Mouse (Mus musculus): ENCODE results near the gene Slc48a1. TPM values are rescaled to one million over a fixed set of nuclear protein-coding genes. Genes with fewer than 3 reads are reported as not detected.

The Slc48a1 gene
- total RNA-seq (2021) = 100 to 1,000 TPM; 133 to 135 TPM
- long read RNA-seq, experiment 1, transcript Slc48a1-201 (3 exons, 2,536 nt) = major isoform, 134 of 187 reads
- long read RNA-seq, experiment 1, partial matches to known transcripts = 8 of 187 reads
- long read RNA-seq, experiment 1, other reads (novel, unspliced or antisense) = 45 of 187 reads
- long read RNA-seq, experiment 2, transcript Slc48a1-201 (3 exons, 2,536 nt) = major isoform, 255 of 313 reads
- long read RNA-seq, experiment 2, partial matches to known transcripts = 3 of 313 reads
- long read RNA-seq, experiment 2, other reads (novel, unspliced or antisense) = 55 of 313 reads

DNA sequence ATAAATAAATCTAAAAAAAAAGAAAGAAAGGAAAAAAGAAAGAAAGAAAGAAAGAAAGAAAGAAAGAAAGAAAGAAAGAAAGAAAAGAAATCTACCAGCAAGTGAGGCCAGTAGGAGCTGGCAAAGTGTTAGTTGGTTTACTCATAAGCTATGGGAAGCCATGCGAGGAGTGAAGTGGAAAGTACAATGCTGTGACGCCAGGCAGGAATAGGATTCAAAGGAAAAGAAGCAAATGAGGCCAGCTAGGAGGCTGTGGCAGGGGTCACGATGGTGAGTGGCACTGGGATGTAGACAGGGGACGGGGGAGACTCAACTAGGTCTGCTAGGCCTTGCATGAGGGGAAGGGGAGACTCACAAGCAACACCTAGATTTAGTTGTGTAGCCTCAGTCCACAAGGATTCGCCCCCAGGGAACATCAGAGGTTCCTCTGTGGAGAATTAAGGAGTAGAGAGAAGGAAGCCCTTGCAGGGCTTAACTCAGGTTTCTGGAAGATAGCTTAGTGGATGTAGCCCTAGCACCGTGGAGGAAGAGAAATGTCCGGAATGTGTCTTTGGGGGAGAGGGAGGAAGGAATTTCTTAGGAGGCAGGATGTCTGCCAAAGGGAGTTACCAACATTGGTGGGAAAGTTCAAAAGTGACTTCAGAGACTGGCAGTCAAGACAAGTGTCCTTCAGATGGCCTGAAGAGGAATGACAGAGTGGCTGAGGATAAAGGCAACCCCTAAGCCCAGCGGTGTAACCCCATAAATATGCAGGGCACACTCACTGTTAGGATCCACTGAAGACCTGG is at the start of gene Slc48a1:
Slc48a1 (plus strand) TSS at position 210 of the 788 bp plus-strand sequence.
- no peak for TF ChIP-seq CTCF (conservative IDR thresholded peaks at IDR 0.05)
- Histone ChIP-seq H3K27ac (no peak within 1 kb of the TSS), H3K4me3 (no peak within 1 kb of the TSS)
- DNase-seq (ENCODE audit: low spot score in 2 of 2) = no peak

DNA sequence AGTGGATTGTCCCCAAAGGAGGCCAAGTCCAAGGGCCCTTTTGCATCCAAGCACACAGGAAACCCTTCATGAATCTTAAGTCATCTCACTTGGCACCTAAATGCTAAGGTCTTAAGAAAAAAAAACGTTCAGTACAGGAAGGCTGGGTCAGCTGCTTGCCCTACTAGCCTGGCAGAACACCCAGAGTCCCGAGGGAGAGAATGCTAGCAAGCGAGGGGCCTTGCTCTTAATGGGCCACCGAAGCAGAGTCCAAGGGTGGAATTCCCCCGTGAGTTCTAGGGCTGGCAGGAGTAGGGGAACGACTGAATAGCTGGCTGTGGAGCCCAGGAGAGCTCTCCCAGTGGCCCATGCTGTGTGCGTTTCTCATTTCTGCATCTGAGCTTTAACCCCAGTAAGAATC is 49.5 kb upstream of the Slc48a1 start:
- no peak overlapping the region for H3K4me3 ChIP-seq
- H3K27ac ChIP-seq = peak overlapping the region; percentile 80
- TF ChIP-seq CTCF (conservative IDR thresholded peaks at IDR 0.05) = no peak
- peak; percentile 39 to 66 for DNase-seq (ENCODE audit: low spot score in 2 of 2)

DNA sequence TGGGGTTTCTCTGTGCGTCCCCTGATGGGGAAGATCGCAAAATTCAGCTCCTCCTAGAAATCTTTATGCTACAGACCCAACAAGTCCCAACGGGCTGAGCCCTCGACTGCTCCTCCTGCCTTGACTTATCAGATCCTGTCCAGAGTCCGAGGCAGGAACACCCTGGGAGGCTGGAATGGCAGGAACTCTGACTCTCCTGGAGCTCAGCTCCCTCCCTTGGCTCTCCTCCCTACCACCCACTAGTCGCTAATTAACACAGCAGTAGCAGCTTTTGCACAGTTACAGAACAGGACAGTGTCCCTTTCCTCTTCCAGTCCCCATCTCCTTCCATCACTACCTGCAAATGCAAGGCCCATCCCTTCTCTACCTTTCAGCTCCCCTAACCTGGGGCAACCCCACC is 48.0 kb upstream of the Slc48a1 start:
- TF ChIP-seq CTCF (conservative IDR thresholded peaks at IDR 0.05) = no peak
- no peak overlapping the region for H3K4me3 ChIP-seq
- H3K27ac ChIP-seq = peak overlapping the region; percentile 80
- no peak for DNase-seq (ENCODE audit: low spot score in 2 of 2)

DNA sequence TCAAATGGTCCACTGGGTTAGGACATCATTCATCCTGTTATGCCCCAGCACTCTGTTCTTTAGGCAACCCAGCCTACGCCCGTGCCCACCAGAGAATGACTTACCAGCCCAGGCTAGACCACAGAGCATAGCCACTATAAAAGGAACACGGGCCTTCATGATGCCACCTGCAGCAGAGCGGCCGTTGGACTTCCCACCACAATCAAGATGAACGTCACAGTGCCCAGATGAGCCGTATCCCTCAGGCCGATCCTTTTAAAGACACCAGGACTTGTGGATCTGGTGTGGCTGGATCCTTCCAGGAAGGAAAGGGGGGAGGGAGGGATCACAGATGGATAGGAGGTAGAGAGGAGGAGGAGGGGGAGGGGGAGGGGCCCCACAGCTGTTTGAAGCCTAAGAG is 47.2 kb upstream of the Slc48a1 start, which contains the start of gene Endou:
Endou (minus strand) TSS at position 229 of the 400 bp plus-strand sequence.
- peak within 1 kb of the TSS; percentile 80 for H3K27ac ChIP-seq
- no peak for TF ChIP-seq CTCF (conservative IDR thresholded peaks at IDR 0.05)
- no peak within 1 kb of the TSS for H3K4me3 ChIP-seq
- no peak for DNase-seq (ENCODE audit: low spot score in 2 of 2)

DNA sequence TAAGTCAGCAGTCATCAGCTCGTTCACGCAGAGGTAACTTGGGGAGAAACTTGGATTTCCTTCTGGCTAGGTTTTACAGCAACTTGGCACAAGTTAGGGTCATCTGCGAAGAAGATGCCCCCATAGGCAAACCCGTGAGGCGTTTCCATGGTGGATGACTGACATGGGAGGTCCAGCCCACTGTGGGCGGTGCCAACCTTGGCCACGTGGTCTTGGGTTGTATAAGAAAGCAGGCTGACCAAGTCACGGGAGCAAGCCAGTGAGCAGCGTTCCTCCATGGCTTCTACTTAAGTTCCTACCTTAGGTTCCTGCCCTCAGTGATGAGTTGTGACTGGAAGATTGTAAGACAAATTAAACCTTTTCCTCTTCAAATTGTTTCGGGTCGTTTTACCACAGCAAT is 46.3 kb upstream of the Slc48a1 start:
- Histone ChIP-seq H3K4me3 (no peak overlapping the region), H3K27ac (no peak overlapping the region)
- DNase-seq (ENCODE audit: low spot score in 2 of 2) = no peak
- no peak for TF ChIP-seq CTCF (conservative IDR thresholded peaks at IDR 0.05)

DNA sequence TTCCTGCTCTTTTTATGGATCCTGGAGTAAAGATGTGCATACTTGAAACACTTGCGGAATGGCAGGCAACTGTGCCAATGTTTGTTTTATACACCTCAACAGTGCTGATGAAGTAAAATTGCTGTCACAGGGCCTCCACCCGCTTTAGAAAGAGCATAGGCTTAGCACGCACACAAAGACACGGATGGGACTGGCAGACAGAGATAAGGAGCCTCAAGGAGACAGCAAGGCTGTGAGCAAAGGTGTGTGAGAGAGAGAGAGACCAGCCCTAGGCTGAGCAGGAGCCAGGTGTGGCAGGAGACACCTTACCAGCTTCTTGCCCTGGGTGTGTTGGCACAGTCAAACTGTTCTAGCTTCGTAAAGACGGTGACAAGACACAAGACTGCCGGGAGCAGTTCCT is 39.4 kb upstream of the Slc48a1 start:
- no peak for DNase-seq (ENCODE audit: low spot score in 2 of 2)
- Histone ChIP-seq H3K4me3 (no peak overlapping the region), H3K27ac (no peak overlapping the region)
- TF ChIP-seq CTCF (conservative IDR thresholded peaks at IDR 0.05) = no peak

DNA sequence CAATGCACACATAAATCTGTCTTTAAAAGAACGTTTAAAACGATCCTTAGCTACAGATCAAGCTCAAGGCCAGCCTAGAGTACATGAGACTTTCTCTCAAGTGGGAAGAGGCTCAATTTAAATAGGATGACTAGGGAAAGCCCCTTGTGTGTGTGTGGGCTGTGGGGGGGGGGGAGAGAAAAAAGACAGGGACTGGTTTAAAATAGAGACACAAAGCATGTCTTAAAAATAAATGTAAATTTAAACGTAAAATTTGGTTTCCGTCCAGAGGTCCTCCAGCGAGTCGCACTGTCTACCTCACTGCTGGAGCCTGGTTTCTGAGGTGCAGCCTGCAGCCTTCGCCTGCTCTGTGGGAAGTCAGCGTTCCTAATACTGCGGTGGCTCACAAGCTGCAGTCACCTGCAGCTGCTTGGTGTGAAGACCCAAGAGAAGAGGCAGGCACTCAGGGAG is 38.0 kb upstream of the Slc48a1 start:
- no peak overlapping the region for H3K4me3 ChIP-seq
- peak overlapping the region; percentile 36; the same call in 1 of the 2 replicates for H3K27ac ChIP-seq
- DNase-seq (ENCODE audit: low spot score in 2 of 2) = no peak
- no peak for TF ChIP-seq CTCF (conservative IDR thresholded peaks at IDR 0.05)

DNA sequence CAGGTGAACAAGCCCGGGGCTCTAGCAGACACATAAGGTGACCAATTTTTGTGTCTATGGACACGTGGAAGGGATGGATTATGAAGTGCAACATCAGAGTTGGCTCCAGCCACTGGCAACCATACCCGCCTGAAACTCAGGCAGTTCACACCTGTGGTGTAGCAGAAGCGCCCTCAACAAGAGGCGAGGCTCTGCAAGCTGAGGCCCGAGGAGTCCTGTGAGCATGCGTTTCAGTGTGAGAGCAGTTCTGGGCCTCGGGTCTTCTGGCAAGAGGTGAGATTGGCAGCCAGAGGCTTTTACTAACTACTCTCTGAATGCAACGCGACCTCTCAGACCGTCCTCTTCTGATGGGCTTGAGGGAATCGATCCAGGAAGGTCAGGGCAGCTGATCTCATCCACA is 36.7 kb upstream of the Slc48a1 start:
- no peak for DNase-seq (ENCODE audit: low spot score in 2 of 2)
- Histone ChIP-seq H3K27ac (peak overlapping the region; percentile 11; the same call in 1 of the 2 replicates), H3K4me3 (no peak overlapping the region)
- TF ChIP-seq CTCF (conservative IDR thresholded peaks at IDR 0.05) = no peak

DNA sequence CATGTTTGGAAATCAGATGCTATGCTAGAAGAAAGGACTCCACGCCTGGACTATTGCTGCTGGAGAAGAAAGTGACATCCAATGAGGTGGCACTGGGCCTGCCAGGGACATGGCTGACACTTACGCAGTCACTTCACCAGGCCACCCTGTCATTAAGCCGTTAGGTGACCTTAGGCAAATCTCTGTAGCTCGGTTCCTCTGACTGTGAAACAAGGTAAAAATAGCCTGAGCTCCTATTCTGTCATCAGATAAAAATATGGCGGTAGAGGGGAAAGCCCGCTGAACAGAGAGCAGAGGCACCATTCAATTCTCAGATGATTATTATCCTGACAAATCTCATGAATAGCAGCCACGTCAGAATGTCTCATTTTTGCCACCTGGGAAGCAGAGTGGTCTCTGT is 36.2 kb upstream of the Slc48a1 start:
- TF ChIP-seq CTCF (conservative IDR thresholded peaks at IDR 0.05) = no peak
- Histone ChIP-seq H3K27ac (peak overlapping the region; percentile 11; the same call in 1 of the 2 replicates), H3K4me3 (no peak overlapping the region)
- DNase-seq (ENCODE audit: low spot score in 2 of 2) = no peak

DNA sequence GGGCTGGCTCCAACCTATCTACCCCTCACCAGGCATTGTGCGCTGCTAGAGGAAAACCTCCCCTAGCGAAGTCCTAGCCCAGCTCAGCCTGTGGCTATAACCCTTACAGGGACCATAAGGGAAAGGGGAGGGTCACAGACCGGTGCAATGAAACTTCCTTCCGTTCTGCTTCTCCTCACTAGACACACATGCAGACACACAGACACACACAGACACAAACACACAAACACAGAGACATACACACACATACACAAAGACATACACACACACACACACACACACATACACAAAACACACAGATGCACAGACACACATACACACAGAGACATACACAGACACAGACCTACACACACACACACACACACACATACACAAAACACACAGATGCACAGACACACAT is 35.7 kb upstream of the Slc48a1 start:
- TF ChIP-seq CTCF (conservative IDR thresholded peaks at IDR 0.05) = no peak
- H3K27ac ChIP-seq = peak overlapping the region; percentile 11; the same call in 1 of the 2 replicates
- no peak overlapping the region for H3K4me3 ChIP-seq
- DNase-seq (ENCODE audit: low spot score in 2 of 2) = no peak

DNA sequence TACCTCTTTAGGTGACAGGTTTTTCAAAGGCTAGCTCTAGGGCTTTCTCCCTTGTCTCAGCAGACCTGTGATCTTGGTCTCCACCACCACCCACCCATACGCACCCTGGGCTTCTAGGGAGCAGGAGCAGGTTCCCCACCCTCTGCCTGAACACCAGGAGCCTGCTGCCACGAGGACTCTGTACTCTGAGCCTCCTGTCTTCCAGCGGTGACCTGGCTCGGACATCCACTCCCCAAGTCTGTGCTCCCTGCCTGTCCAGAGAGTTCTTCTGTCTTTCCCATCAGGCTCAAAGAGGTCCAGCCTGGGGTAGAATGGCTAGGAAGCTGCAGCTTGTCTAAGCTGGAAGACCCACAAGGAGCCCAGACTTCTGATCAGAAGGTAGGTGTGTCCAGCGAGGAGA is 35.1 kb upstream of the Slc48a1 start:
- no peak for DNase-seq (ENCODE audit: low spot score in 2 of 2)

DNA sequence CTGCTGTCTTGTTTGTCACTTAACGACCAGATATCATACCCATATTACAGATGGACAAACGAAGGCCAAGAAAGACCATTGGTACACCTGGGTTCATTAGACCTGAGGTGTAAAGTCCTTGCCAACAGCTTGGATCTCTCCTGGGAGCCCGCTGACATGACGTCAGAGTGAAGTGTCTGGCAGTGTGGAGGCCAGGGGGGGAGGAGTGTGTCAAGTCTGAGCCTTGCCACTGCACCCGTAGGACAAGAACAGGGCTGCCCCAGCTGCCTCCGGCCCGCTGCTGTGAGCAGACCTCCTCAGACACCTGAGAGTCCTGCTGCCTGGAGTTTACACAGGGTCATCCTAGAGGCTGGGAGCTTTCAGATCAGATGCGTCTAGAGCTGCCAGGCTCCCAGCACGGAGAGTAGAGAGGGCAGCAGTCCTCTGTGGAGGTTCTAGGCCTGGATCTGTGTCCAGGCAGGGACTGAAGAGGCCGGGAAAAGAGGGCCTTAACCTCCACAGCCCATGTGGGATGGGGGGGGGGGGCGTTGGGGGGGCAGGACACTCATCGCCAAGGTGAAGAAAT is 34.3 kb upstream of the Slc48a1 start:
- DNase-seq (ENCODE audit: low spot score in 2 of 2) = no peak
- Histone ChIP-seq H3K4me3 (no peak overlapping the region), H3K27ac (no peak overlapping the region)
- no peak for TF ChIP-seq CTCF (conservative IDR thresholded peaks at IDR 0.05)

More for the DNA sequence above, 35.1 kb upstream of the Slc48a1 start:
- no peak for TF ChIP-seq CTCF (conservative IDR thresholded peaks at IDR 0.05)
- Histone ChIP-seq H3K4me3 (no peak overlapping the region), H3K27ac (no peak overlapping the region)

DNA sequence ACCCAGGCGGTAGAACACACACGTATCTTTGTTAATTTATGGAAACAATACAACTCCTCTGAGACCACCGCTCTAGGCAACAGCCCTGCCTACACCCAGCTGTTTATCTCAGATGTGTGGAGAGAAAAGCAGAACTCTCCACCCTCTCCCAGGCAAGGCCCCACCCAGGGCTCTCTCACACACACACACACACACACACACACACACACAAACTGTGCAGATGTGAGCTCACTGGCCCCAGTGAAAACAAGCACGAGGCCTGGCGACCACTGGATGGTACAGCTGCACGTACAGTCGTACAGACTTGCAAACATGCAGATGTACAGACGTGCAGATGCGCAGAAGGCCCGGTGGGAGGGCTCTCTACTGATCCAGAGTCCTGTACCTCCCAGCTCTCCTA is 33.4 kb upstream of the Slc48a1 start:
- Histone ChIP-seq H3K4me3 (no peak overlapping the region), H3K27ac (peak overlapping the region; percentile 67)
- DNase-seq (ENCODE audit: low spot score in 2 of 2) = no peak
- TF ChIP-seq CTCF (conservative IDR thresholded peaks at IDR 0.05) = no peak
